Mouse (Mus musculus) heart, adult 9 months (tissue): ENCODE measurements around the gene Idh3g.
"Not testable (repeated sequence)": the region's sequence is repeated elsewhere in the genome, so short reads cannot be mapped to it uniquely, and the experiment has no call there.

Source experiments
- DNase-seq, 2 experiments: peaks; one replicate each; pipeline ENCODE4 v3.0.0; 2022; ENCODE audit warnings: low spot score in 2 of 2

Idh3g gene

GRCm38 (mm10) chrX:73756334-73757140, 30.2 kb downstream of the Idh3g start, which contains the start of gene Plxnb3:
Plxnb3 (plus strand) TSS chrX:73757090.
- DNase-seq = no peak

DNA sequence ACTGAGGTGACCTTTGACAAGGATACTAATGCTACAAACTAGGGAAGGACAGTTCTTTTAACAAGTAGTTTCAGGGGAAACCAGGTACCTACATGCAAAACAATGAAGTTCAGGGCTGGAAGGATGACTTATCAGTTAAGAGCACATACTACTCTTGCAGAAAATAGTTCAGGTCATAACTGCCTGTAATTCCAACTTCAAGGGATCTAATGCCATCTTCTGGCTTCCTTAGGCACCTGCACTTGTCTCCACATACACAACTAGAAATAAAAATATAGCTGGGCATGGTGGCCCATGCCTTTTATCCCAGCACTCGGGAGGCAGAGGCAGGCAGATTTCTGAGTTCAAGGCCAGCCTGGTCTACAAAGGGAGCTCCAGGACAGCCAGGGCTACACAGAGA, 37.7 kb downstream of the Idh3g start:
- no peak for DNase-seq

- DNase-seq = no peak
Measured at GRCm38 (mm10) chrX:73744774-73745481, 41.8 kb downstream of the Idh3g start.

DNA sequence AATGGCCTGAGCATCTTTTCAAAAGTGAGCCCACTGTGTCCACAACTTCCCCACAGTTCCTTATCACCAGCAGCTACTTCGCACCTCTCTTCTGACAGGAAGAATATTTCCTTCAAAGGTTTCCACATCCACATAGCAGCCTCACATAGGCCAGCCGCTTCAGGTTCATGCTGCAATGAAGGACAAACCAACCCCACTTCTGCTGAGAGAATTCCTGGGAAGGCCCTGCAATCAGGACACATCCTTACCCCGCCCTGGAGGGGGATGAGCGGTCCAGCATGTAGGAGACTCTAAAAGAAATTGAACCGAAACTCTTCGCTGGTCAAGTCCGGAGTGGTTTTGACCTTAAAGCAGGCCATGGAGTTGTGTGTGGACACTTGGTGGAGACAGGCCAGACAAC, 46.9 kb downstream of the Idh3g start:
- not testable (repeated sequence) for DNase-seq

DNA sequence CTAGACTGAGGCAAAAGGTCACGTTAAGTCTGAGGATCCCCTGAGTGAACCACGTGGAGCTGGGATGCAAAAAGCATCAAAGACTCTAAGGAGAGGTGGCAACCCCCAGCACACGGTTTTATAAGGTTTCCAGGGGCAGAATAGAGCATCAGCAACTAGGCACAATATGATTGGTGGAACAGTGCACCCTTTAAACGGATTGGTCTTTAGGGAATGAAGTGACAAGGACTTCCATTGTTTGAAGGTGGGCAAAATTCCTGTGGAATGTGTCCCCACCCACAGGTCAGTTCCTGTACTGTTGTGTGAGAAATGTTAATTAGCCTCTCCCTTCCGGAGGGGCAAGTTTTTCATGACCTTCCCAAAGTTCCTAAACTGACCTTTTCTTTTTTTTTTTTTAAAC, 47.5 kb downstream of the Idh3g start:
- DNase-seq = no peak

DNA sequence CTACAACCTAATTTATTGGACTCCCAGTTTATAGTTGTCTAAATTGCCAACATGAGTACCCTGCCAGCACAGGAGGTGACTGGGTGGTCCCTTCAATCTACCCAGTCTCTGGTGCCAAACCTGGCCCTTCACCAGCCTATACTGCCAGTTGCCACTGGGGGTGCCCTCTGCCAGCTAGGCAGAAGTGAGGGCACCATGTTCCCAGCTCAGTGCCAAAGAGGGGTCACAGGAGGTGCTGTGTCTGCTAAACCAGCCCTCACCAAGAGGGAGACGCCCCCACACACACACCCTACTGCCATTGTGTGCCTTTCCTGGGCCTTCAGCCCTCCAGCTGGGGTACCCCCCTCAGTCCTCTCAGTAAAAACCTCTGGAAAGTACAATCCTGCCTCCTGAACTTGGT, 48.5 kb downstream of the Idh3g start:
- DNase-seq = no peak

GRCm38 (mm10) chrX:73730908-73731307, 55.8 kb downstream of the Idh3g start:
- no peak for DNase-seq
